ENCODE assay signal across 16 mouse cellular contexts in genomic region chr8:26308121-26308641, GRCm38 (mm10).
DNase-seq lines count a peak whose midpoint lies in the region; ATAC-seq and TF ChIP-seq lines count a peak whose summit lies in the region.
"Had no signal": no experiment of that assay in that cellular context is flagged by ENCODE, and none has a peak within 500 bp of the region (broad histone marks: within the 10 kb centered on the region; RNA-seq: fewer than 3 reads in every experiment).

No protein-coding gene starts in this region.

- intact Hi-C loops in gastrocnemius, adult 2 months (cut with DNase I), result no loop called here

- no peaks in the 10 kb centered on the region for H3K36me3 ChIP-seq in liver, embryonic 11.5 days (ENCODE audit: control insufficient read depth, insufficient read depth, low read length)
- H3K36me3 ChIP-seq in liver, postnatal 0 days (replicated peaks; ENCODE audit: insufficient read depth, low read length), result no peaks in the 10 kb centered on the region
- no peaks in the 10 kb centered on the region for H3K36me3 ChIP-seq in embryonic facial prominence, embryonic 10.5 days (replicated peaks)
- no peaks in the 10 kb centered on the region for H3K36me3 ChIP-seq in limb, embryonic 12.5 days

- H3K27ac ChIP-seq in liver, embryonic 11.5 days (ENCODE audit: low read depth, low read length), result no peak overlapping the region
- no peak overlapping the region for H3K27ac ChIP-seq in liver, postnatal 0 days (ENCODE audit: low read depth)
- H3K27ac ChIP-seq in embryonic facial prominence, embryonic 10.5 days (replicated peaks), result peak overlapping the region; percentile 60; the same call in 1 of the 2 replicates
- 0 out of 2 replicates have a peak overlapping the region, but pooled peaks have one; percentile 12 for H3K27ac ChIP-seq in limb, embryonic 12.5 days
- no peak overlapping the region for H3K27ac ChIP-seq in gastrocnemius, adult 2 months
- H3K27ac ChIP-seq: layer of hippocampus, adult 2 months had no signal

- H3K4me1 ChIP-seq in liver, embryonic 11.5 days (replicated peaks; ENCODE audit: control insufficient read depth, insufficient read depth, low read length), result peaks cover 3% of the 10 kb centered on the region; the same call in 1 of the 2 replicates
- H3K4me1 ChIP-seq in liver, postnatal 0 days (ENCODE audit: insufficient read depth), result no peaks in the 10 kb centered on the region
- H3K4me1 ChIP-seq in embryonic facial prominence, embryonic 10.5 days, result peaks cover 54% of the 10 kb centered on the region
- H3K4me1 ChIP-seq in limb, embryonic 12.5 days (replicated peaks), result peaks cover 30% of the 10 kb centered on the region

- peak; percentile 12 for DNase-seq in adrenal gland, postnatal 14 days
- DNase-seq in adrenal gland, adult 18-20 months (ENCODE audit: low spot score in 2 of 2), result no peak
- peak; percentile 35 for DNase-seq in liver, embryonic 11.5 days (ENCODE audit: low spot score)
- DNase-seq in liver, postnatal 0 days, result no peak
- peak; percentile 69 for DNase-seq in embryonic facial prominence, embryonic 10.5 days (ENCODE audit: low spot score)
- DNase-seq in urinary bladder, postnatal 36 days (ENCODE audit: low spot score in 2 of 2), result no peak
- DNase-seq in gastrocnemius, adult 2 months, result no peak
- DNase-seq: cerebellum, adult 2 months; heart, adult 18-20 months; heart, postnatal 4 days; left cerebral cortex, postnatal 4 days; lung, postnatal 14 days; thymus, adult 2 months had no signal

- H3K9ac ChIP-seq in liver, embryonic 11.5 days (ENCODE audit: low read depth, low read length), result no peak overlapping the region
- H3K9ac ChIP-seq in liver, postnatal 0 days (replicated peaks), result no peak overlapping the region
- H3K9ac ChIP-seq in limb, embryonic 12.5 days (replicated peaks), result no peak overlapping the region

- no peaks in the 10 kb centered on the region for H3K27me3 ChIP-seq in liver, embryonic 11.5 days (replicated peaks; ENCODE audit: control insufficient read depth, insufficient read depth, low read length)
- no peaks in the 10 kb centered on the region for H3K27me3 ChIP-seq in liver, postnatal 0 days (ENCODE audit: insufficient read depth, low read length)
- no peaks in the 10 kb centered on the region for H3K27me3 ChIP-seq in embryonic facial prominence, embryonic 10.5 days (replicated peaks; ENCODE audit: low read depth, poor library complexity, severe bottlenecking)
- H3K27me3 ChIP-seq in limb, embryonic 12.5 days, result peaks cover 13% of the 10 kb centered on the region

- no peak for TF ChIP-seq EP300 in liver, postnatal 0 days (IDR thresholded peaks at IDR 0.05; ENCODE audit: low read depth)

- TF ChIP-seq CTCF in liver, postnatal 0 days (IDR thresholded peaks at IDR 0.05; ENCODE audit: low read depth), result no peak
- no peak for TF ChIP-seq CTCF in gastrocnemius, adult 2 months (IDR thresholded peaks at IDR 0.05)

- H3K4me2 ChIP-seq in liver, embryonic 11.5 days, result peak overlapping the region; percentile 17; the same call in 1 of the 2 replicates
- H3K4me2 ChIP-seq in liver, postnatal 0 days (ENCODE audit: low read depth, low read length), result no peak overlapping the region
- H3K4me2 ChIP-seq in limb, embryonic 12.5 days, result peak overlapping the region; percentile 36

- H3K9me3 ChIP-seq in liver, embryonic 11.5 days (ENCODE audit: control insufficient read depth, low read length), result no peaks in the 10 kb centered on the region
- H3K9me3 ChIP-seq in liver, postnatal 0 days (ENCODE audit: low read length), result no peaks in the 10 kb centered on the region
- H3K9me3 ChIP-seq in embryonic facial prominence, embryonic 10.5 days, result no peaks in the 10 kb centered on the region
- H3K9me3 ChIP-seq in limb, embryonic 12.5 days, result 0 out of 2 replicates have a peak, but pooled peaks cover 3% of the 10 kb centered on the region

- no peak for ATAC-seq in liver, embryonic 11.5 days (replicated peaks; ENCODE audit: low FRiP score)
- ATAC-seq in liver, postnatal 0 days, result no peak
- ATAC-seq in limb, embryonic 12.5 days (ENCODE audit: insufficient number of reproducible peaks, insufficient read depth, low FRiP score, low TSS enrichment, low read depth), result no peak

- no peak overlapping the region for H3K4me3 ChIP-seq in liver, embryonic 11.5 days (ENCODE audit: low read depth, low read length)
- no peak overlapping the region for H3K4me3 ChIP-seq in liver, postnatal 0 days (ENCODE audit: low read depth, low read length)
- peak overlapping the region; percentile 18; the same call in 1 of the 2 replicates for H3K4me3 ChIP-seq in embryonic facial prominence, embryonic 10.5 days
- H3K4me3 ChIP-seq in limb, embryonic 12.5 days (replicated peaks), result no peak overlapping the region
- no peak overlapping the region for H3K4me3 ChIP-seq in gastrocnemius, adult 2 months
- H3K4me3 ChIP-seq: erythroblast, embryonic 14.5 days; layer of hippocampus, adult 2 months had no signal

- 57% methylated on average over 15 of the region's 15 CpGs for WGBS in liver, embryonic 11.5 days
- 45% methylated on average over 15 of the region's 15 CpGs for WGBS in liver, postnatal 0 days (ENCODE audit: insufficient replicate concordance)
- 32% methylated on average over 15 of the region's 15 CpGs for WGBS in embryonic facial prominence, embryonic 10.5 days
- WGBS in limb, embryonic 12.5 days, result 16% methylated on average over 15 of the region's 15 CpGs

Comparison
In these comparisons a context has a peak if more than half of its experiments do, and no peak if none do; other contexts are left out.
1. DNase-seq: peak in adrenal gland, postnatal 14 days (single experiment), liver, embryonic 11.5 days (single experiment) and embryonic facial prominence, embryonic 10.5 days (single experiment); none in adrenal gland, adult 18-20 months (0 of 2), liver, postnatal 0 days (single experiment), urinary bladder, postnatal 36 days (0 of 2) and gastrocnemius, adult 2 months (single experiment).
2. H3K27ac ChIP-seq: peak in embryonic facial prominence, embryonic 10.5 days (single experiment) and limb, embryonic 12.5 days (single experiment); none in liver, embryonic 11.5 days (single experiment), liver, postnatal 0 days (single experiment) and gastrocnemius, adult 2 months (single experiment).